Mouse (Mus musculus) gastrocnemius, postnatal 36 days (tissue): Measurements from ENCODE around the gene Gstm1. TPM values are rescaled to one million over a fixed set of nuclear protein-coding genes. Genes with fewer than 3 reads are reported as not detected.
"Not testable (repeated sequence)": the region's sequence is repeated elsewhere in the genome, so short reads cannot be mapped to it uniquely, and the experiment has no call there.

Experiments
- DNase-seq, 2 experiments: peaks; one replicate each; pipeline ENCODE4 v3.0.0; 2022
- intact Hi-C: fragments of 180-260 bp; cut with DNase I; formaldehyde crosslinking; loops from one replicate; pipeline ENCODE4 v1.15.1; 2025
- total RNA-seq, 2 experiments: library from RNA; stranded (reverse); gene quantifications; 2 replicates each; pipeline ENCODE4 v1.2.3; 2021

Gene Gstm1
- total RNA-seq, 2 experiments from 2014 or later: 138 to 202 TPM

DNA sequence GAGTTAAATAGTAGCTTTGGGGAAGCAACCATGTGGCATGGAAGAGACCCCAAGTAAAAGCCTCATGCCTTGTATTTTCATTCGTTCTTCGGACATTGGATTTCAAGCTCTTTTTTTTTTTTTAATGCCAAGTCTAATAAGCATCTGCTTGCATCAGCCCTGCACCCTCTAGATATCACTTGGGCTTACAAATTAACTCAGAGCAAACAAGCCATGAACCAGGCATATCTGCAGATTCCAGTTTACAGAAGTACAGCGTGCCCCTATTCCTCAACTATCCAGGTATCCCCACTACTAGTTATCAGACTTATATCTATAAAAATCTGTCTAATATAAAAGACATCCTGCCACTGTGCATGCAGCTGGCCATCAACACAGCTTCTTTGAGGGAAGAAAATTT is 45.7 kb downstream of the Gstm1 start:
- intact Hi-C loops: no loop called here
- no peak for DNase-seq

DNA sequence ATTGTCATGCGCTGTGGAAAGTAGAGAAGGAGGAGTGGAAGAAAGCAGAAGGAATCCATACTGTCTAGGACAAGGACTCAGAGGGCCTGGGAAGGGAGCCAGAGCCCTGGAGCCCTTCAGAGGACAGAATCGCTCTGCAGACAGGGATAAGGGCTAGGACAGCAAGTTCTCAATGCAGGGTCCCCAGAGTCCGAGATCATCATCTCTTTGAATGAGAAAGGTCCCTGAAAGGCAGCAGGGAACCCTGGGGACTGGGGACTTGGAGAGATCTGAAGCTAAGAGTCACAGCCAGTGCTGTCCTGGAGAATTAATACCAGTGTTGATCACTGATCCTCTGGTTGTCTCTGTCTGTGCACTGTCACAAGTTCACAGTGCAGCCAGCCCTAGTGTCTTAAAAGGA is 46.7 kb downstream of the Gstm1 start:
- intact Hi-C loops, DNase-seq: not testable (repeated sequence)

- intact Hi-C loops: no loop called here
- no peak for DNase-seq
These were observed 48.9 kb downstream of the Gstm1 start, which contains the start of gene Gstm3 for GRCm38 (mm10) chr3:107968724-107969395. Gstm3 (minus strand) TSS chr3:107969283.

GRCm38 (mm10) chr3:107966631-107967030 is 51.1 kb downstream of the Gstm1 start:
- DNase-seq: no peak
- intact Hi-C loops: no loop called here

GRCm38 (mm10) chr3:107965592-107965991 is 52.2 kb downstream of the Gstm1 start:
- DNase-seq: no peak
- intact Hi-C loops: no loop called here

GRCm38 (mm10) chr3:107964656-107965308 is 53.0 kb downstream of the Gstm1 start:
- no peak for DNase-seq
- intact Hi-C loops: no loop called here

GRCm38 (mm10) chr3:107964026-107964425 is 53.7 kb downstream of the Gstm1 start:
- intact Hi-C loops: no loop called here
- no peak for DNase-seq

Other genes starting within 250 kb of the Gstm1 start
- not detected for gene Eps8l3, start 140.7 kb downstream of the Gstm1 start, total RNA-seq
- 10 to 100 TPM; 66.3 to 72.8 TPM for gene Gstm5, start 122.2 kb downstream of the Gstm1 start, total RNA-seq
- 10 to 100 TPM in 1 of 2 experiments, 1 to 10 TPM in 1; 6.3 to 15.8 TPM for gene Gstm7, start 86.2 kb downstream of the Gstm1 start, total RNA-seq
- gene Gstm6, start 74.2 kb downstream of the Gstm1 start, total RNA-seq: under 1 TPM; 0.22 to 0.61 TPM
- gene Gstm3, start 48.7 kb downstream of the Gstm1 start, total RNA-seq: not detected
- gene Gstm2, start 31.5 kb downstream of the Gstm1 start, total RNA-seq: 100 to 1,000 TPM in 1 of 2 experiments, 10 to 100 TPM in 1; 51.9 to 103 TPM
- 10 to 100 TPM; 11.3 to 13.5 TPM for gene Gstm4, start 26.9 kb upstream of the Gstm1 start, total RNA-seq
- 1 to 10 TPM; 3.8 TPM for gene Ampd2, start 68.7 kb upstream of the Gstm1 start, total RNA-seq
- gene Gnat2, start 74.8 kb upstream of the Gstm1 start, total RNA-seq: under 1 TPM; 0.25 to 0.28 TPM
- 10 to 100 TPM in 1 of 2 experiments, 1 to 10 TPM in 1; 9.7 to 11.3 TPM for gene Gnai3, start 128.2 kb upstream of the Gstm1 start, total RNA-seq
- not detected for gene Gpr61, start 136.9 kb upstream of the Gstm1 start, total RNA-seq
- 10 to 100 TPM; 23.3 to 27.5 TPM for gene Amigo1, start 168.4 kb upstream of the Gstm1 start, total RNA-seq
- gene Cyb561d1, start 183.2 kb upstream of the Gstm1 start, total RNA-seq: 1 to 10 TPM; 2.5 to 3.1 TPM
- gene Atxn7l2, start 193.0 kb upstream of the Gstm1 start, total RNA-seq: 1 to 10 TPM; 5.7 to 6.1 TPM
- gene Sypl2, start 208.7 kb upstream of the Gstm1 start, total RNA-seq: 100 to 1,000 TPM; 479 to 547 TPM
- 10 to 100 TPM; 43.6 to 48.1 TPM for gene Psma5, start 239.0 kb upstream of the Gstm1 start, total RNA-seq